Mouse (Mus musculus) olfactory bulb, adult 2 months (tissue): Measurements from ENCODE around the gene Daam1.

Experiments used
- CTCF ChIP-seq: fragments of 200-500 bp; IDR thresholded peaks from 2 replicates; pipeline ENCODE4 v1.5.1; 2012; ENCODE audit warnings: low read depth, mild to moderate bottlenecking, low read length, moderate library complexity; ENCODE audit not compliant: insufficient read depth
- POLR2A ChIP-seq: fragments of 200-500 bp; IDR thresholded peaks from 2 replicates; pipeline ENCODE4 v1.6.1; 2012; ENCODE audit warnings: mild to moderate bottlenecking, low read depth, low read length, moderate library complexity; ENCODE audit not compliant: insufficient read depth

GRCm38 (mm10) chr12:71992599-71993210, 161.8 kb downstream of the Daam1 start:
- TF ChIP-seq CTCF (no peak), POLR2A (no peak)
